Mouse (Mus musculus) midbrain, embryonic 10.5 days (tissue): ENCODE results near the gene Angel2. TPM values are rescaled to one million over a fixed set of nuclear protein-coding genes. Genes with fewer than 3 reads are reported as not detected.
A peak's percentile ranks its signal among the peaks of the same experiment; 100 is the strongest.

Source experiments
- DNase-seq: peaks from one replicate; pipeline ENCODE4 v3.0.0-alpha.2; 2017; ENCODE audit warnings: low spot score
- H3K27ac ChIP-seq: fragments of 300-500 bp; sonication (generic); replicated peaks from 2 replicates; pipeline ENCODE4 v1.5.1; 2016; ENCODE audit warnings: mild to moderate bottlenecking
- H3K27me3 ChIP-seq: fragments of 300-500 bp; sonication (generic); 2 replicates; pipeline ENCODE4 v1.6.1; 2016; ENCODE audit warnings: low read depth, mild to moderate bottlenecking; ENCODE audit not compliant: poor library complexity, severe bottlenecking
- H3K36me3 ChIP-seq: fragments of 300-500 bp; sonication (generic); 2 replicates; pipeline ENCODE4 v1.6.1; 2016; ENCODE audit warnings: mild to moderate bottlenecking, moderate library complexity
- H3K4me1 ChIP-seq: fragments of 300-500 bp; sonication (generic); 2 replicates; pipeline ENCODE4 v1.6.1; 2016
- H3K4me3 ChIP-seq: fragments of 300-500 bp; sonication (generic); 2 replicates; pipeline ENCODE4 v1.5.1; 2016; ENCODE audit warnings: mild to moderate bottlenecking, moderate library complexity
- H3K9me3 ChIP-seq: fragments of 300-500 bp; sonication (generic); replicated peaks from 2 replicates; pipeline ENCODE4 v1.6.1; 2016; ENCODE audit warnings: mild to moderate bottlenecking
- WGBS: fragments of 180-500 bp; shearing (Covaris S2); methylation state at CpG from one replicate; pipeline ENCODE4 v1.1.7; 2016; 5-methylcytosine and 5-hydroxymethylcytosine counted together
- polyA plus RNA-seq: library from polyadenylated mRNA; unstranded; fragments of >200 nt; fragmentation: Nextera tagmentation; extraction: Ambion mirVana; gene quantifications from 2 replicates; pipeline ENCODE4 v1.2.1, GENCODE M21; 2016

Angel2 gene
- polyA plus RNA-seq, 1 experiment from 2014 or later = 55.4 TPM

GRCm38 (mm10) chr1:190910836-190911235, 14.1 kb upstream of the Angel2 start:
- peak overlapping the region; percentile 92 for H3K4me3 ChIP-seq
- peak overlapping the region; percentile 91 for H3K27ac ChIP-seq
- H3K27me3 ChIP-seq = no peaks in the 10 kb centered on the region
- no peaks in the 10 kb centered on the region for H3K9me3 ChIP-seq
- DNase-seq = no peak
- H3K4me1 ChIP-seq = peaks cover 30% of the 10 kb centered on the region
- 84% methylated on average over 6 of the region's 6 CpGs for WGBS
- no peaks in the 10 kb centered on the region for H3K36me3 ChIP-seq

- DNase-seq = peak; percentile 85
- Histone ChIP-seq H3K27ac (peak within 1 kb of the TSS; percentile 91), H3K27me3 (no peaks in the 10 kb centered on the region), H3K36me3 (no peaks in the 10 kb centered on the region), H3K4me3 (peak within 1 kb of the TSS; percentile 92), H3K4me1 (peaks cover 30% of the 10 kb centered on the region), H3K9me3 (no peaks in the 10 kb centered on the region)
- WGBS = under 1% methylated on average over 47 of the region's 47 CpGs
These were observed 13.3 kb upstream of the Angel2 start, which contains the start of gene Rps6kc1 for GRCm38 (mm10) chr1:190911415-190912123. Rps6kc1 (minus strand) TSS chr1:190911770.

- Histone ChIP-seq H3K4me3 (peak overlapping the region; percentile 92), H3K27ac (no peak overlapping the region), H3K4me1 (peaks cover 30% of the 10 kb centered on the region), H3K9me3 (no peaks in the 10 kb centered on the region), H3K36me3 (no peaks in the 10 kb centered on the region), H3K27me3 (no peaks in the 10 kb centered on the region)
- WGBS = 45% methylated on average over 1 of the region's 1 CpGs
- no peak for DNase-seq
These were observed 12.3 kb upstream of the Angel2 start for GRCm38 (mm10) chr1:190912623-190913022.

- no peak for DNase-seq
- Histone ChIP-seq H3K27ac (no peak overlapping the region), H3K4me1 (no peaks in the 10 kb centered on the region), H3K4me3 (no peak overlapping the region), H3K27me3 (no peaks in the 10 kb centered on the region), H3K9me3 (no peaks in the 10 kb centered on the region), H3K36me3 (no peaks in the 10 kb centered on the region)
- whole genome bisulfite sequencing = 76% methylated on average over 7 of the region's 7 CpGs
These were observed 6.0 kb upstream of the Angel2 start for GRCm38 (mm10) chr1:190918938-190919337.

- Histone ChIP-seq H3K27ac (no peak overlapping the region), H3K4me1 (no peaks in the 10 kb centered on the region), H3K36me3 (no peaks in the 10 kb centered on the region), H3K27me3 (no peaks in the 10 kb centered on the region), H3K4me3 (no peak overlapping the region), H3K9me3 (no peaks in the 10 kb centered on the region)
- DNase-seq = no peak
- WGBS = 76% methylated on average over 8 of the region's 8 CpGs
These were observed 5.0 kb upstream of the Angel2 start for GRCm38 (mm10) chr1:190919725-190920469.

GRCm38 (mm10) chr1:190927311-190927710, 2.4 kb downstream of the Angel2 start:
- Histone ChIP-seq H3K9me3 (no peaks in the 10 kb centered on the region), H3K4me3 (peak overlapping the region; percentile 75), H3K4me1 (peaks cover 18% of the 10 kb centered on the region), H3K27me3 (no peaks in the 10 kb centered on the region), H3K27ac (no peak overlapping the region), H3K36me3 (no peaks in the 10 kb centered on the region)
- no peak for DNase-seq
- WGBS = 92% methylated on average over 3 of the region's 3 CpGs

- Histone ChIP-seq H3K4me1 (peaks cover 18% of the 10 kb centered on the region), H3K27ac (peak overlapping the region; percentile 97), H3K4me3 (peak overlapping the region; percentile 75), H3K9me3 (no peaks in the 10 kb centered on the region), H3K27me3 (no peaks in the 10 kb centered on the region), H3K36me3 (peaks cover 5% of the 10 kb centered on the region)
- DNase-seq = no peak
- 29% methylated on average over 16 of the region's 16 CpGs for WGBS
These were observed 2.9 kb downstream of the Angel2 start for GRCm38 (mm10) chr1:190927751-190928369.

DNA sequence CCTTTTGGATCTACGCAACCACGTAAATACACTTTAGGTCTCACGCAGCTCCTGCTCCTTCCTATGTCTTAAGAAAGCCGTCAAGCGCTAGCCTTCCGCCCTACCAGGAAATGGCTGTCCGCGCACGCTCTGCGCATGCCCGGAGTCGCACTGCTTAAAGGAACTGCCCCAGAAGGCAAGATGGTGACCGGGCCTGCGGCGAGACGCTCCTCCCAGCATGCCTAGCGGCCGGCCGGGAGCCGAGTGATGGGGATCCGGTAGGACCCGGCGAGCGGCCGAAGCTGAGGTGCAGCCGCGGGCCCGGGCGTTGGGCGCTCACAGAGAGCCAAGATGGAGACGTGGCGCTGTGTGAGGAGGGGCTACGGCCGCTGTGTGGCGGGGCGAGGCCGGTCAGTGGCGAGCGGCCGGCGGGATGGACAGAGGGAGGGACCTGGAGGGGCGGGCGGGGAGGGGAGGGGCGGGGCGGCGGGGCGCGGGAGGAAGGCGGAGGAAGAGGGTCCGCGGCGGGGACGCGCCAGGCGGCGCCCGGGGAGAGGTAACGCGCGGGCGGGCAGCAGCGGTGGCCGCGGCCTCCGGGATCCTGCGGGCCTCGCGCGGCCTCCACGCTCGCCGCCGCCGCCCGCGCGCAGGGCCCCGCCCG, 3.6 kb downstream of the Angel2 start:
- H3K27ac ChIP-seq = peak overlapping the region; percentile 97
- H3K36me3 ChIP-seq = peaks cover 10% of the 10 kb centered on the region
- H3K27me3 ChIP-seq = no peaks in the 10 kb centered on the region
- H3K4me1 ChIP-seq = peaks cover 18% of the 10 kb centered on the region
- under 1% methylated on average over 71 of the region's 79 CpGs for WGBS
- H3K4me3 ChIP-seq = peak overlapping the region; percentile 75
- H3K9me3 ChIP-seq = no peaks in the 10 kb centered on the region
- peak; percentile 98 for DNase-seq

DNA sequence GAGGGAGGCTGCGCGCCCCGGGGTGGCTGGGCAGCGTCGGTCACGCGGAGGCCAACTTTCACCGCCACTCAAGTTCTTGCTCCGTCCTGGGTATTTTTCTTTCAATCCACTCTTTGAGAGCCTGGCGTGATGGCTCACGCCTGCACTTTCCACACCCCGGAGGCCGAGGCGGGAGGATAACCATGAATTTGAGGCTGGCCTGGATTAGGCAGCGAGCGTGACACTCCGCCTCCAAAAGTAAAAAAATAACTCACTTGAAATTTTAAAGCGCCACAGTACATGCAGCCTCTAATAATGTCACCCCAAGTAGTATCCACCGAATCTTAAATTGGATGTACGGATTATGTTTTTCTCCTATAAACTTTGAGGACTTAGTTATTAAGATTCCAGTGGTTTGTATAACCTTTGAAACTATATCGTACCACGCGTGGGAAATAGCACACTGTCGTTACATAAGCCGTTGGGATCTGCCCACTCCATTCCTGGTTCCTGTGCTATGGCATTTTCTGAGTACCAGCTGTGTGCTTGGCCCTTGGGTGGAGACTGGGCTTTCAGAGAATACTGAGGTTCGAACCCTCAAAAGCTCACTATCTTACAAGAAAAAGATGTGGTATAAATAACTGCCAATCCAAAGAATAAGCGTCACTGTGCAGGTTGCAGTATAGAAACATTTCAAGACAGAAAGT, 4.2 kb downstream of the Angel2 start:
- Histone ChIP-seq H3K9me3 (no peaks in the 10 kb centered on the region), H3K36me3 (peaks cover 16% of the 10 kb centered on the region), H3K4me1 (peaks cover 18% of the 10 kb centered on the region), H3K27ac (peak overlapping the region; percentile 97), H3K27me3 (no peaks in the 10 kb centered on the region), H3K4me3 (peak overlapping the region; percentile 75)
- WGBS = 12% methylated on average over 27 of the region's 27 CpGs
- DNase-seq = no peak

DNA sequence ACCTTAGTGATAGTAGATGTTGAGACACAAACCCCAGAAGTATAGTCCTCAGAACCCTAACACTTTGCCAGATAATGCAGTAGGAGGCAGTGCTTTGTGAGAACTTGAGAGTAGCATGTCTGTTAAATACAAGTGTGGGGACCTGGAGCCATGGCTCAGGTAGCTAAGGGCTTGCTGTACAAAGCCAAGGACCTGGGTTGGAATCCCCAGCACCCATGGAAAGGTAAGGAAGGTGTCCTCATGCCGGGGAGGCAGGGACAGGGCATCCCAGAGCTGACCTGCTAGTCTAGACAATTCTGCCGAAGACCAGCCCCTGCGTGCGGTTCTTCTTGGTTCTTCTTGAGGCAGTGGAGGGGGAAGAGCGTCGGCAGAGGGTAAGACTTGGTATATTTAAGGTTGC, 5.3 kb downstream of the Angel2 start:
- Histone ChIP-seq H3K4me1 (peaks cover 18% of the 10 kb centered on the region), H3K36me3 (peaks cover 26% of the 10 kb centered on the region), H3K27me3 (no peaks in the 10 kb centered on the region), H3K27ac (no peak overlapping the region), H3K9me3 (no peaks in the 10 kb centered on the region), H3K4me3 (no peak overlapping the region)
- DNase-seq = no peak
- WGBS = 91% methylated on average over 6 of the region's 6 CpGs

- WGBS = 85% methylated on average over 7 of the region's 7 CpGs
- Histone ChIP-seq H3K36me3 (peaks cover 99% of the 10 kb centered on the region), H3K4me1 (no peaks in the 10 kb centered on the region), H3K9me3 (no peaks in the 10 kb centered on the region), H3K27me3 (no peaks in the 10 kb centered on the region), H3K4me3 (no peak overlapping the region), H3K27ac (no peak overlapping the region)
- no peak for DNase-seq
These were observed 14.9 kb downstream of the Angel2 start for GRCm38 (mm10) chr1:190939803-190940202.

- Histone ChIP-seq H3K4me1 (no peaks in the 10 kb centered on the region), H3K27me3 (no peaks in the 10 kb centered on the region), H3K27ac (no peak overlapping the region), H3K4me3 (no peak overlapping the region), H3K36me3 (peaks cover 99% of the 10 kb centered on the region), H3K9me3 (no peaks in the 10 kb centered on the region)
- peak; percentile 63 for DNase-seq
- 56% methylated on average over 6 of the region's 6 CpGs for WGBS
These were observed 19.3 kb downstream of the Angel2 start for GRCm38 (mm10) chr1:190944109-190944760.
